Mouse (Mus musculus): ENCODE measurements at regions not wholly inside any gene's neighbourhood (a gene's known extent, or its start where the extent isn't known, plus 50 kb on each side); places are given as distances from the start of the nearest gene placed in this dataset.

DNA sequence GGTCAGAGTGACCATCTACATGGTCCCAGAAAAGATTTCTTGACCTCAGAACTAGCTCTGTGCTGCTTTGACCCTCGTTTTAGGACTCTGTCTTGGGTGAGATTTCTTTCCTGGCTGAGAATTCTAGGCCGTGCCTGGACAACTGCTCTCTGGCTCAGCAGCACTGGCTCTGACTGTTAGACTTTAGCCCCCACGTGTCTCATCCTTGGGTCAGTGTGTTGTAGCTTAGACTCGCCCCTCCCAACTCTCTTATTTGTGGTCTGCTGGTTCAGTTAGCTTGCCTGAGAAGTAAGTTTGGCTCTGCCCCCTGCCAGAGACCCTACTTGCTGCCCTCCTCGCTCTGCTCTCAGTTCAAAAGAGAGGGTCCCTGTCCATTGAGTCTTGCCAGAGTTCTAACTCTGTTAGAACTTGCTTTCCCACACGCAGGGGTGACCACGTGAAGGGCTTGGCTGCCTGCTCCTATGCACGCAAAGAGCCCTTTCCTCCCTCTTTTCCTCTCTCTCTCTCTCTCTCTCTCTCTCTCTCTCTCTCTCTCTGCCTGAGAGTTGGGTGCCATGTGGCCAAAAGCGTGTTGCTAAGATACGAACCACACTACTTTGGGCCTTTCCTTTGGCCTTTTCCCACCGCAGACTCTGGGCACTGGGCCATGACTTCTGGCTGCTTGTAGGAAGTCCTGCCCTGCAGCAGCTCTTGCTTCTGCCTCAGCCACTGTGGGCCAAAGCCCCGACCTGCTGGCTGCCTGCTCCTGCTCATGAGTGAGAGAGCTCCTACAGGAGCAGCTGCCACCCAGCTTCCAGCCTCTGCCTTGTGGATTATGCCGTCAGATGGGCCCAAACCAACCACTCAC, 344.2 kb upstream of the Amot start:
- DNase-seq (ENCODE audit: low spot score in 2 of 2): peak; percentile 23 to 37

- DNase-seq (ENCODE audit: low spot score in 2 of 2): no peak
Observed at GRCm38 (mm10) chrX:145833106-145833505, 328.1 kb upstream of the Amot start.

DNA sequence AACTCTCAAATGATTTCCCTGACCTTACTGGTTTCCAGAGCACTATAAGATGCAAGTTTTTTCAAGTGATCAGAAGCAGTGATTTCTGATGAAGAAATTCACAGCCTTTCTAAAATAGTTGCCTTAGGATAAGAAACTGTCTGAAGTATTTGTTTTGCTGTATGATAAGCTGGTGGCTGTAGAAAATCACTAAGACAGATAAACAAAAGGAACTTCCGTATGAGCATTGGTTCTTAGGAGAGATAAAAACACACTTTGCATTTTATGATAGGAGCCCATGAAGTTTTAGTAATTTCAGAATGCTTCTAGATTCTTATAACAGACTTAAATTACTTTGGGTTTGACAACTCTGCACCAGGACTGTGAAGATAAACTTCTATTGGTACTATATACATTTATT, 308.0 kb upstream of the Amot start:
- no peak for DNase-seq (ENCODE audit: low spot score in 2 of 2)

All from gastrocnemius, postnatal 4 days (tissue).